Mouse (Mus musculus) liver, embryonic 14.5 days (tissue): Measurements from ENCODE around the gene Fam19a3.

ENCODE experiments used
- CTCF ChIP-seq: IDR thresholded peaks from 2 replicates; pipeline ENCODE4 v1.5.1; 2016; ENCODE audit warnings: antibody characterized with exemption, low read depth, control low read depth
- EP300 ChIP-seq: IDR thresholded peaks from 2 replicates; pipeline ENCODE4 v1.6.1; 2016; ENCODE audit warnings: antibody characterized with exemption, low read depth

GRCm38 (mm10) chr3:104770918-104771317 lies 10.7 kb downstream of the Fam19a3 start:
- TF ChIP-seq EP300, result no peak
- no peak for TF ChIP-seq CTCF
